Mouse (Mus musculus): ENCODE results near the gene Adamtsl4.

- TF ChIP-seq CTCF (IDR thresholded peaks at IDR 0.05; ENCODE audit: control insufficient read depth, insufficient read depth, insufficient read length): no peak
- no peak for TF ChIP-seq MYOD1 (IDR thresholded peaks at IDR 0.05; ENCODE audit: control insufficient read depth, insufficient read length, low read depth)
Observed at GRCm38 (mm10) chr3:95652871-95653270, 34.8 kb downstream of the Adamtsl4 start.

All from C2C12 (cell line).